Mouse (Mus musculus) liver, adult 2 months (tissue): ENCODE measurements around the gene Zc3h4. TPM values are rescaled to one million over a fixed set of nuclear protein-coding genes. Genes with fewer than 3 reads are reported as not detected.

ENCODE experiments used
- DNase-seq: peaks from one replicate; pipeline ENCODE4 v3.0.0-alpha.2; 2011; ENCODE audit warnings: low read depth, low spot score; ENCODE audit errors: extremely low read depth
- H3K27ac ChIP-seq: fragments of 200-500 bp; replicated peaks from 2 replicates; pipeline ENCODE4 v1.5.1; 2012; ENCODE audit warnings: low read depth, mild to moderate bottlenecking, control low read depth, inconsistent platforms, low read length; ENCODE audit not compliant: insufficient read depth
- H3K27me3 ChIP-seq: fragments of 200-500 bp; 2 replicates; pipeline ENCODE4 v1.6.1; 2012; ENCODE audit warnings: mild to moderate bottlenecking, moderate library complexity, low read length, inconsistent platforms; ENCODE audit not compliant: control insufficient read depth, insufficient read depth
- H3K36me3 ChIP-seq: fragments of 200-500 bp; 2 replicates; pipeline ENCODE4 v1.6.1; 2012; ENCODE audit warnings: low read length, inconsistent platforms; ENCODE audit not compliant: control insufficient read depth, insufficient read depth
- H3K4me1 ChIP-seq: fragments of 200-500 bp; 2 replicates; pipeline ENCODE4 v1.6.1; 2011; ENCODE audit warnings: low read length; ENCODE audit not compliant: control insufficient read depth, insufficient read depth
- H3K4me3 ChIP-seq: fragments of 200-500 bp; 2 replicates; pipeline ENCODE4 v1.5.1; 2011; ENCODE audit warnings: low read depth, mild to moderate bottlenecking, control low read depth, low read length, moderate library complexity; ENCODE audit not compliant: insufficient read depth
- H3K79me2 ChIP-seq: fragments of 200-500 bp; 2 replicates; pipeline ENCODE4 v1.6.1; 2012; ENCODE audit warnings: inconsistent platforms, mild to moderate bottlenecking, low read length, moderate library complexity; ENCODE audit not compliant: control insufficient read depth, insufficient read depth
- H3K9ac ChIP-seq: fragments of 200-500 bp; 2 replicates; pipeline ENCODE4 v1.6.1; 2012; ENCODE audit warnings: low read depth, mild to moderate bottlenecking, control low read depth, inconsistent platforms, low read length
- CTCF ChIP-seq: fragments of 200-500 bp; IDR thresholded peaks from 2 replicates; pipeline ENCODE4 v1.5.1; 2011; ENCODE audit warnings: low read depth, low read length, control low read depth
- POLR2A ChIP-seq: fragments of 200-500 bp; IDR thresholded peaks from 2 replicates; pipeline ENCODE4 v1.6.1; 2011; ENCODE audit warnings: low read length, control low read depth; ENCODE audit not compliant: insufficient read depth; ENCODE audit errors: extremely low read depth
- WGBS: fragments of 180-500 bp; shearing (Covaris S2); methylation state at CpG from one replicate; pipeline ENCODE4 v1.1.7; 2018; 5-methylcytosine and 5-hydroxymethylcytosine counted together
- polyA plus RNA-seq: library from polyadenylated mRNA; depleted of rRNA; stranded (reverse); fragments of >200 nt; gene quantifications from 2 replicates; pipeline ENCODE4 v1.2.3, GENCODE M21; 2012
- total RNA-seq: library from RNA; depleted of rRNA; stranded (reverse); fragments of >200 nt; gene quantifications from 2 replicates; pipeline ENCODE4 v1.2.3, GENCODE M21; 2014

Gene Zc3h4
- total and polyA plus RNA-seq, 2 experiments = 5.2 to 14.3 TPM

- peak; percentile 88 for DNase-seq
- WGBS = 64% methylated on average over 8 of the region's 8 CpGs
- no peaks in the 10 kb centered on the region for H3K27me3 ChIP-seq
- H3K36me3 ChIP-seq = peaks cover 49% of the 10 kb centered on the region
- H3K9ac ChIP-seq = peak overlapping the region; percentile 42; the same call in 1 of the 2 replicates
- no peak overlapping the region for H3K4me3 ChIP-seq
- 0 out of 2 replicates have a peak, but pooled peaks cover 3% of the 10 kb centered on the region for H3K79me2 ChIP-seq
- TF ChIP-seq CTCF (no peak), POLR2A (no peak)
- H3K27ac ChIP-seq = peak overlapping the region; percentile 66
- peaks cover 35% of the 10 kb centered on the region for H3K4me1 ChIP-seq
These were observed 19.9 kb downstream of the Zc3h4 start for GRCm38 (mm10) chr7:16420493-16421118.

GRCm38 (mm10) chr7:16422222-16422856 lies 21.6 kb downstream of the Zc3h4 start:
- Histone ChIP-seq H3K9ac (peak overlapping the region; percentile 31; the same call in 1 of the 2 replicates), H3K36me3 (peaks cover 60% of the 10 kb centered on the region), H3K4me1 (peaks cover 19% of the 10 kb centered on the region), H3K79me2 (peaks cover 3% of the 10 kb centered on the region; the same call in 1 of the 2 replicates), H3K27ac (peak overlapping the region; percentile 11), H3K4me3 (no peak overlapping the region), H3K27me3 (no peaks in the 10 kb centered on the region)
- peak; percentile 52 for DNase-seq
- TF ChIP-seq POLR2A = no peak
- TF ChIP-seq CTCF = no peak
- WGBS = 63% methylated on average over 18 of the region's 18 CpGs

DNA sequence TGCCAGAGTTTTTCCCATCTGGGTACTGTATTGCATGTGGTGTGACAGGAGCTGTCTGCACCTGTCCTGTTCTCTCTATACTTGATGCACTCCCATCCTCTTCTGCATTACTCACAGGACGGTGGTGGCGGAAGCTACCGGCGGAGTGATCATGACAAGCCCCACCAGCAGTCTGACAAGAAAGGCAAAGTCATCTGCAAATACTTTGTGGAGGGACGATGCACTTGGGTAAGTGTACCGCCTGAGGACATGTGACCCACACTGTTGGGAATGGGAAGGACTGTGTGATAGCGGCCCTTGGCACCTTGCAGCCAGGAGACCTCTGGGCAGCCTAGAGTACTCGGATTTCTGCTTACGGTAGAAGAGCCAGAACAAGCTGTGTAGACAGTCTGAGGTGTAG lies 23.0 kb downstream of the Zc3h4 start:
- H3K79me2 ChIP-seq = peaks cover 3% of the 10 kb centered on the region; the same call in 1 of the 2 replicates
- TF ChIP-seq POLR2A = no peak
- TF ChIP-seq CTCF = no peak
- 78% methylated on average over 9 of the region's 9 CpGs for WGBS
- no peak overlapping the region for H3K27ac ChIP-seq
- no peaks in the 10 kb centered on the region for H3K27me3 ChIP-seq
- H3K4me3 ChIP-seq = no peak overlapping the region
- no peak for DNase-seq
- peaks cover 16% of the 10 kb centered on the region for H3K4me1 ChIP-seq
- no peak overlapping the region for H3K9ac ChIP-seq
- H3K36me3 ChIP-seq = peaks cover 70% of the 10 kb centered on the region

- Histone ChIP-seq H3K79me2 (peaks cover 3% of the 10 kb centered on the region; the same call in 1 of the 2 replicates), H3K27me3 (no peaks in the 10 kb centered on the region), H3K4me3 (no peak overlapping the region), H3K36me3 (peaks cover 76% of the 10 kb centered on the region), H3K9ac (no peak overlapping the region), H3K4me1 (peaks cover 8% of the 10 kb centered on the region), H3K27ac (no peak overlapping the region)
- 67% methylated on average over 10 of the region's 10 CpGs for WGBS
- no peak for DNase-seq
- TF ChIP-seq POLR2A = no peak
- TF ChIP-seq CTCF = no peak
These were observed 25.0 kb downstream of the Zc3h4 start for GRCm38 (mm10) chr7:16425721-16426120.

DNA sequence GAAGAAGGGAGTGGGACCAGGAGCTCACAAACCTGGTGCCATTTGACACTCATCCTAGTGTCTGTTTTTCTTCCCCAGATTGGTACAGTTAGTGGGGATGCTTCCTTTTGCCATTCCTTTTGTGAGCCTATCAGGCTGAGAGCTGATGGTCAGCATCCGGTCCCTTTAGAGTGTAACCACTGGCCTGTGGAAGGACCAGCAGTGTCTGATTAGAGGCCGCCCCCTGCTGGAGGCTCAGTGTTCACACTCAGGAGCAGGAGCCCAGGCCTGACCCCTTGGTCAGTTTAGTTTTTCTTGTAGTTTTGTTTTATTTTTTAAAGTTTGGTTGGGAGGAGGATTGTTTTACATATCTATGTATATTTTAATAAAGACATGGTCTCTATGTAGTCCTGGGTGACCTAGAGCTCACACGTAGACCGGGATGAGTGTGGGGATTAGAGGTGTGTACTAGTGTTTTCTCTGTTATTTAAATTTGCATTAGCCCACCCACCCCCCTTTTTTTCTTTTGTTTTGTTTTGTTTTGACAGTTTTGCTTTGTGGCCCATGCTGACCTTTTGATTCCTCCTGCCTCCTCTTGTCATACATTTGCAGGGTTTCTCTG lies 25.5 kb downstream of the Zc3h4 start:
- peak; percentile 63 for DNase-seq
- no peak for TF ChIP-seq POLR2A
- peak; percentile 92 for TF ChIP-seq CTCF
- Histone ChIP-seq H3K4me3 (no peak overlapping the region), H3K36me3 (peaks cover 73% of the 10 kb centered on the region), H3K4me1 (peaks cover 5% of the 10 kb centered on the region; the same call in 1 of the 2 replicates), H3K27ac (no peak overlapping the region), H3K79me2 (no peaks in the 10 kb centered on the region; the same call in 1 of the 2 replicates), H3K27me3 (no peaks in the 10 kb centered on the region), H3K9ac (no peak overlapping the region)
- WGBS = 55% methylated on average over 4 of the region's 4 CpGs
